Mouse (Mus musculus) lung, adult 18-20 months (tissue): ENCODE measurements at regions not wholly inside any gene's neighbourhood (a gene's known extent, or its start where the extent isn't known, plus 50 kb on each side); places are given as distances from the start of the nearest gene placed in this dataset.

Experiments
- DNase-seq, 2 experiments: peaks; one replicate each; pipeline ENCODE4 v3.0.0; 2022; ENCODE audit warnings: mixed read lengths in 2 of 2

GRCm38 (mm10) chr15:68435961-68436360 is 1935.3 kb upstream of the Lrrc6 start:
- DNase-seq = no peak

- DNase-seq = no peak
Observed at GRCm38 (mm10) chr15:68431251-68431650, 1930.5 kb upstream of the Lrrc6 start.

GRCm38 (mm10) chr15:68430486-68430885 is 1929.8 kb upstream of the Lrrc6 start:
- DNase-seq = no peak

GRCm38 (mm10) chr15:68428444-68429228 is 1927.9 kb upstream of the Lrrc6 start:
- DNase-seq = peak in 1 of 2 experiments; percentile 27

- DNase-seq = no peak
Observed at GRCm38 (mm10) chr15:68417142-68417541, 1916.4 kb upstream of the Lrrc6 start.

- peak; percentile 25 to 50 for DNase-seq
Observed at GRCm38 (mm10) chr15:68415401-68415925, 1914.8 kb upstream of the Lrrc6 start.

GRCm38 (mm10) chr15:68414047-68414446 is 1913.3 kb upstream of the Lrrc6 start:
- peak; percentile 79 to 85 for DNase-seq

- DNase-seq = no peak
Observed at GRCm38 (mm10) chr15:68412697-68413096, 1912.0 kb upstream of the Lrrc6 start.

GRCm38 (mm10) chr15:68412156-68412555 is 1911.4 kb upstream of the Lrrc6 start:
- no peak for DNase-seq

- DNase-seq = no peak
Observed at GRCm38 (mm10) chr15:68403554-68404070, 1902.9 kb upstream of the Lrrc6 start.

- DNase-seq = no peak
Observed at GRCm38 (mm10) chr15:68401726-68402125, 1901.0 kb upstream of the Lrrc6 start.

- no peak for DNase-seq
Observed at GRCm38 (mm10) chr15:68401006-68401405, 1900.3 kb upstream of the Lrrc6 start.

- no peak for DNase-seq
Observed at GRCm38 (mm10) chr15:68396566-68396965, 1895.9 kb upstream of the Lrrc6 start.

- DNase-seq = peak; percentile 9 to 32
Observed at GRCm38 (mm10) chr15:68394749-68395148, 1894.0 kb upstream of the Lrrc6 start.

GRCm38 (mm10) chr15:68394157-68394556 is 1893.4 kb upstream of the Lrrc6 start:
- peak; percentile 19 to 45 for DNase-seq

GRCm38 (mm10) chr15:68391737-68392136 is 1891.0 kb upstream of the Lrrc6 start:
- DNase-seq = peak; percentile 25 to 33

GRCm38 (mm10) chr15:68389855-68390254 is 1889.1 kb upstream of the Lrrc6 start:
- DNase-seq = no peak

- DNase-seq = no peak
Observed at GRCm38 (mm10) chr15:68387349-68388065, 1886.8 kb upstream of the Lrrc6 start.

- DNase-seq = no peak
Observed at GRCm38 (mm10) chr15:68384571-68385335, 1884.0 kb upstream of the Lrrc6 start.

GRCm38 (mm10) chr15:68375166-68375565 is 1874.5 kb upstream of the Lrrc6 start:
- peak in 1 of 2 experiments; percentile 20 for DNase-seq

GRCm38 (mm10) chr15:68366816-68367215 is 1866.1 kb upstream of the Lrrc6 start:
- DNase-seq = peak in 1 of 2 experiments; percentile 26

GRCm38 (mm10) chr15:68363058-68363735 is 1862.5 kb upstream of the Lrrc6 start:
- peak; percentile 99 for DNase-seq
